Mouse (Mus musculus): ENCODE data around the gene Nkx2-5. TPM values are rescaled to one million over a fixed set of nuclear protein-coding genes. Genes with fewer than 3 reads are reported as not detected.

Nkx2-5 gene
- polyA plus RNA-seq, 1 experiment = not detected

- Histone ChIP-seq H3K4me3 (replicated peaks; ENCODE audit: insufficient read depth, low read depth, low read length) (no peak overlapping the region), H3K27me3 (ENCODE audit: control insufficient read depth, insufficient read depth, low read length) (peaks cover 14% of the 10 kb centered on the region; the same call in 1 of the 2 replicates), H3K27ac (ENCODE audit: insufficient read depth, low read length) (no peak overlapping the region), H3K4me1 (ENCODE audit: control insufficient read depth, insufficient read depth, low read length) (no peaks in the 10 kb centered on the region)
- 1% methylated on average over 44 of the region's 44 CpGs for WGBS
- TF ChIP-seq CTCF (IDR thresholded peaks at IDR 0.05; ENCODE audit: borderline replicate concordance, insufficient read depth, low read depth, low read length) (no peak), POLR2A (IDR thresholded peaks at IDR 0.05; ENCODE audit: borderline replicate concordance, insufficient read depth, low read length) (no peak)
- peak in 1 of 2 experiments; percentile 38 for DNase-seq
Observed at GRCm38 (mm10) chr17:26849746-26850357, 5.0 kb upstream of the Nkx2-5 start.

DNA sequence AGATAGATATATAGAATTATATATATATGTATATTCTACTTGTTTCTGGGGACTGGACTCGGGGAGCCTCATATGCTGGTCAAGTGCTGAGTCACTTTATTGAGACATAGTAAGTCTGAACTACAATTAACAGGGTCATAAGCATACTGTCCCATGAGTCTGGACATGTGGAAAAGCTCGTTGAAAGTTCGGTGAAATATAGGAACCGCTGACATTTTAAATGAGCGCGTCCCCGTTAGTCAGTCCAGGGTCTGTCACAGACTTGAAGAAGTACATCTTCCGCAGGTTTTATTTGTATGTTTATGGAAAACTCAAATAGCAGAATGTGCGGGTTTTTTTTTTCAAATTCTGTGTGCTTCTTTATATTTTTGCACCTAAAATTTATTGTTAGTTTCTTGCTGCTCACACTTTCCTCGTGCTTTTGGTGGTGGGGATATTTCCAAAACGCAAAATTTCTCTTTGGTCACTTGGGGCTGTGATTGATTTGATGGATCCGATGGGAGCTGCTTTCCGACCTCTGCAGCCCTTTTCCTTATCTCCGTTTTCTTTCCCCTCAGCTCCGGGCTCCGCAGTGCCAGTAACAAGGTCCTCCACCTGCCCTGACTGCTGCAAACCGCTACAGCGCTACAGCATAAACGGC is 4.4 kb upstream of the Nkx2-5 start:
- WGBS = 5% methylated on average over 19 of the region's 19 CpGs
- Histone ChIP-seq H3K27me3 (ENCODE audit: control insufficient read depth, insufficient read depth, low read length) (peaks cover 14% of the 10 kb centered on the region; the same call in 1 of the 2 replicates), H3K27ac (ENCODE audit: insufficient read depth, low read length) (no peak overlapping the region), H3K4me3 (replicated peaks; ENCODE audit: insufficient read depth, low read depth, low read length) (no peak overlapping the region), H3K4me1 (ENCODE audit: control insufficient read depth, insufficient read depth, low read length) (no peaks in the 10 kb centered on the region)
- no peak for DNase-seq
- no peak for TF ChIP-seq POLR2A (IDR thresholded peaks at IDR 0.05; ENCODE audit: borderline replicate concordance, insufficient read depth, low read length)
- TF ChIP-seq CTCF (IDR thresholded peaks at IDR 0.05; ENCODE audit: borderline replicate concordance, insufficient read depth, low read depth, low read length) = no peak

DNA sequence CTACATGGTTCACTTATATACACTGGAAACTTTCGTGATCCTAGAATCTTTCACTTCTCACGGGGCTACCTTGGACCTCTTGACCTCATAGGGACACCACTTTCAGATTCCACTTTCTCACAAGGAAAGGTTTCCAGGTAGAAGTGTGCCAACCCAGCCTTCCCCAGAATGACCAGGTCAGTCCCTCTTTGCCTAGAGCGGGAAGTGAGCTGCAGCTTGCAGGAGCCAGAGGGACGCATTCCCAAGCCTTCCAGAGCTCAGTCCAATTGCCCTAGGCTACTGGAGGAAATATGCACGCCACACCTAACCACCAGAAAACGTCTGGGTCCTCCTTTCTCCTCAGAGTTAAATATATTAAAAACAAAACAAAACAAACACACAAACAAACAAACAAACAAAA is 3.4 kb upstream of the Nkx2-5 start:
- Histone ChIP-seq H3K4me3 (replicated peaks; ENCODE audit: insufficient read depth, low read depth, low read length) (no peak overlapping the region), H3K4me1 (ENCODE audit: control insufficient read depth, insufficient read depth, low read length) (no peaks in the 10 kb centered on the region), H3K27ac (ENCODE audit: insufficient read depth, low read length) (no peak overlapping the region), H3K27me3 (ENCODE audit: control insufficient read depth, insufficient read depth, low read length) (peaks cover 15% of the 10 kb centered on the region; the same call in 1 of the 2 replicates)
- DNase-seq = no peak
- TF ChIP-seq CTCF (IDR thresholded peaks at IDR 0.05; ENCODE audit: borderline replicate concordance, insufficient read depth, low read depth, low read length) = no peak
- no peak for TF ChIP-seq POLR2A (IDR thresholded peaks at IDR 0.05; ENCODE audit: borderline replicate concordance, insufficient read depth, low read length)
- 5% methylated on average over 6 of the region's 6 CpGs for WGBS

DNA sequence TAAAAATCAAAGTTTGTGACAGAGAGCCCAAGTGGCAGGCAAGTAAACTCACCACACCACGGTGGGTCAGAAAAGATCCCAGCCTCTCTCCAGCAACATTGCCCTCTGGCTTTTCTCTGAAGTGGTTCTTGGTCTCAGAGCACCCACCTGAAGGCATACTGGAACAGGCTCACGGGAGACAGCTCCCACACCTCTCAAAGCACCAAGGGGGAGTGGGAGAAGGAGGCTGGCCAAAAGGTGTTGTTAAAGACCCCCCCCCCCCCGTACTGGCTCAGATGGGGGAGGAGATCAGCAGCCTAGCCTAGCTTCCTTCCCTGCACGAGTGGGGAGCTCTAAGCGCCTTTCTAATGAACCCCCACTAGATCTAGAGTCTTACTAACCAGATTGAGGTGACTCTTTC is 3.0 kb upstream of the Nkx2-5 start:
- WGBS = 6% methylated on average over 5 of the region's 5 CpGs
- H3K27me3 ChIP-seq (ENCODE audit: control insufficient read depth, insufficient read depth, low read length) = peaks cover 17% of the 10 kb centered on the region; the same call in 1 of the 2 replicates
- H3K4me3 ChIP-seq (replicated peaks; ENCODE audit: insufficient read depth, low read depth, low read length) = no peak overlapping the region
- DNase-seq = no peak
- H3K4me1 ChIP-seq (ENCODE audit: control insufficient read depth, insufficient read depth, low read length) = no peaks in the 10 kb centered on the region
- H3K27ac ChIP-seq (ENCODE audit: insufficient read depth, low read length) = no peak overlapping the region
- TF ChIP-seq POLR2A (IDR thresholded peaks at IDR 0.05; ENCODE audit: borderline replicate concordance, insufficient read depth, low read length) = no peak
- TF ChIP-seq CTCF (IDR thresholded peaks at IDR 0.05; ENCODE audit: borderline replicate concordance, insufficient read depth, low read depth, low read length) = no peak

GRCm38 (mm10) chr17:26846411-26846810 is 1.6 kb upstream of the Nkx2-5 start:
- TF ChIP-seq POLR2A (IDR thresholded peaks at IDR 0.05; ENCODE audit: borderline replicate concordance, insufficient read depth, low read length) = no peak
- no peak for TF ChIP-seq CTCF (IDR thresholded peaks at IDR 0.05; ENCODE audit: borderline replicate concordance, insufficient read depth, low read depth, low read length)
- Histone ChIP-seq H3K4me1 (ENCODE audit: control insufficient read depth, insufficient read depth, low read length) (no peaks in the 10 kb centered on the region), H3K27ac (ENCODE audit: insufficient read depth, low read length) (no peak overlapping the region), H3K27me3 (ENCODE audit: control insufficient read depth, insufficient read depth, low read length) (peaks cover 17% of the 10 kb centered on the region; the same call in 1 of the 2 replicates), H3K4me3 (replicated peaks; ENCODE audit: insufficient read depth, low read depth, low read length) (no peak overlapping the region)
- WGBS = 15% methylated on average over 8 of the region's 8 CpGs
- DNase-seq = no peak

GRCm38 (mm10) chr17:26845149-26846050 is 591 bp upstream of the Nkx2-5 start:
- TF ChIP-seq CTCF (IDR thresholded peaks at IDR 0.05; ENCODE audit: borderline replicate concordance, insufficient read depth, low read depth, low read length) = no peak
- TF ChIP-seq POLR2A (IDR thresholded peaks at IDR 0.05; ENCODE audit: borderline replicate concordance, insufficient read depth, low read length) = no peak
- H3K27ac ChIP-seq (ENCODE audit: insufficient read depth, low read length) = no peak overlapping the region
- peaks cover 16% of the 10 kb centered on the region; the same call in 1 of the 2 replicates for H3K27me3 ChIP-seq (ENCODE audit: control insufficient read depth, insufficient read depth, low read length)
- DNase-seq = no peak
- WGBS = 6% methylated on average over 14 of the region's 14 CpGs
- H3K4me3 ChIP-seq (replicated peaks; ENCODE audit: insufficient read depth, low read depth, low read length) = no peak overlapping the region
- no peaks in the 10 kb centered on the region for H3K4me1 ChIP-seq (ENCODE audit: control insufficient read depth, insufficient read depth, low read length)

- Histone ChIP-seq H3K27me3 (ENCODE audit: control insufficient read depth, insufficient read depth, low read length) (peaks cover 13% of the 10 kb centered on the region; the same call in 1 of the 2 replicates), H3K4me3 (replicated peaks; ENCODE audit: insufficient read depth, low read depth, low read length) (no peak overlapping the region), H3K4me1 (ENCODE audit: control insufficient read depth, insufficient read depth, low read length) (no peaks in the 10 kb centered on the region), H3K27ac (ENCODE audit: insufficient read depth, low read length) (no peak overlapping the region)
- 2% methylated on average over 36 of the region's 36 CpGs for WGBS
- DNase-seq = peak in 1 of 2 experiments; percentile 41
- TF ChIP-seq CTCF (IDR thresholded peaks at IDR 0.05; ENCODE audit: borderline replicate concordance, insufficient read depth, low read depth, low read length) (no peak), POLR2A (IDR thresholded peaks at IDR 0.05; ENCODE audit: borderline replicate concordance, insufficient read depth, low read length) (no peak)
Observed at GRCm38 (mm10) chr17:26844371-26844851, 398 bp downstream of the Nkx2-5 start.

All from cerebellum, adult 2 months (tissue).